Mouse (Mus musculus) kidney, postnatal 10 days (tissue): ENCODE results near the gene Mrpl51.
"Not testable (repeated sequence)": the region's sequence is repeated elsewhere in the genome, so short reads cannot be mapped to it uniquely, and the experiment has no call there.

ENCODE experiments used
- DNase-seq: peaks from one replicate; pipeline ENCODE4 v3.0.0; 2021; ENCODE audit warnings: mixed read lengths

Mrpl51 gene

GRCm38 (mm10) chr6:125160558-125160853, 31.1 kb upstream of the Mrpl51 start:
- DNase-seq = no peak

GRCm38 (mm10) chr6:125160854-125161760, 30.5 kb upstream of the Mrpl51 start:
- peak; percentile 84 for DNase-seq

DNA sequence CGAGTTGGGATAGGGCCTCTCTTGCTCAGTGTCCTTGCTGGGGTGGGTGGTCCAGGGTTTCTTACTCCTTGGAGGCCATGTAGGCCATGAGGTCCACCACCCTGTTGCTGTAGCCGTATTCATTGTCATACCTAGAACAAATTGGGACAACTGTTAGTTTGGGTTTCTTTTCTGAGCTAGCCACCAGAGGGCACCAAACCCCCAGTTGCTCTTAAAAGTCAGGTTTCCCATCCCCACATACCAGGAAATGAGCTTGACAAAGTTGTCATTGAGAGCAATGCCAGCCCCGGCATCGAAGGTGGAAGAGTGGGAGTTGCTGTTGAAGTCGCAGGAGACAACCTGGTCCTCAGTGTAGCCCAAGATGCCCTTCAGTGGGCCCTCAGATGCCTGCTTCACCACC, 29.6 kb upstream of the Mrpl51 start:
- peak; percentile 81 for DNase-seq

DNA sequence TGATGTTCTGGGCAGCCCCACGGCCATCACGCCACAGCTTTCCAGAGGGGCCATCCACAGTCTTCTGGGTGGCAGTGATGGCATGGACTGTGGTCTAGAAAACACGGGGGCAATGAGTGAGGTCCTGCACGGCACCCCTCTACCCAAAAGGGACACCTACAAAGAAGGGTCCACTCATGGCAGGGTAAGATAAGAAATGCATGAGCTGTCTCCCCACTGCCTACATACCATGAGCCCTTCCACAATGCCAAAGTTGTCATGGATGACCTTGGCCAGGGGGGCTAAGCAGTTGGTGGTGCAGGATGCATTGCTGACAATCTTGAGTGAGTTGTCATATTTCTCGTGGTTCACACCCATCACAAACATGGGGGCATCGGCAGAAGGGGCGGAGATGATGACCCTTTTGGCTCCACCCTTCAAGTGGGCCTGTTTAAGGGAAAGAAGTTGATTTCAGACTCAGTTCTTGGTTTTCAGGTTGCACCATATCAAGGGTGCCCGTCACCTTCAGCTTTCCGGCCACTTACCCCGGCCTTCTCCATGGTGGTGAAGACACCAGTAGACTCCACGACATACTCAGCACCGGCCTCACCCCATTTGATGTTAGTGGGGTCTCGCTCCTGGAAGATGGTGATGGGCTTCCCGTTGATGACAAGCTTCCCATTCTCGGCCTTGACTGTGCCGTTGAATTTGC, 28.8 kb upstream of the Mrpl51 start:
- DNase-seq = not testable (repeated sequence)

GRCm38 (mm10) chr6:125163801-125164657, 27.6 kb upstream of the Mrpl51 start:
- DNase-seq = peak; percentile 73

- DNase-seq = peak; percentile 81
These were observed 26.8 kb upstream of the Mrpl51 start for GRCm38 (mm10) chr6:125164672-125165327.

- DNase-seq = peak; percentile 98
These were observed 26.2 kb upstream of the Mrpl51 start for GRCm38 (mm10) chr6:125165328-125165891.

DNA sequence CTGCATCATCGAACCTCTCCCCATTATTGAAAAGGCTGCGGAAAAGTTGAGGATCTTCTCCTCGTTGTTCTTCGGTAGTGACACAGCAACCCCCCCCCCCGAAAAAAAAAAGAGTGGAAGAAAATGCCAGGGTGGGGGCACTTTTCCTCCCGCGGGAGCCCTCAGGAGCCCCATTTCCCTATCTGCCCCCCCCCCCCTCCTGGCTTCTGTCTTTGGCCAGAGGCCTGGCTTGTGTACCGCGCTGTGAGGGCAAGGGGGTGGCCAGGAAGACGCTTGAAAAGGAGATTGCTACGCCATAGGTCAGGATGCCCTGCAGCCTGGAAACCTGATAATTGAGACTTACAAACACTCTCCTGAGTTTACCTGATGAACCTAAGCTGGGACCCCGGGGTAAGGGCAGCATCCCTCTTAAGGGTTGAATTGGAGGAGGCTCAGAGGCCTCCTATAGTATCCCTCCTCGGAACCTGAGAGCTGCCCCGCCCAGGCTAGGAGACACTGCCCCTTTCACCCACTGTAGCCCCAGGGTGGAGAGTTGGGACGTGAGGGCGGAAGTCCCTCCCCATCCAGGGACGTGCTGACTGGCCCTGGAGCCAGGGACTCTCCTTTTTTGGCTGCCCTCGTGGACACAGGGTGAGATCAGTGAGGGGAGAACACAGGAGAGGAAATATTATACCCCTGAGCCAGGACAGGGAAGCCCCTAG, 25.4 kb upstream of the Mrpl51 start, which contains the start of gene Gapdh:
Gapdh (minus strand) TSS at position 417 of the 701 bp plus-strand sequence.
- DNase-seq = peak; percentile 84

DNA sequence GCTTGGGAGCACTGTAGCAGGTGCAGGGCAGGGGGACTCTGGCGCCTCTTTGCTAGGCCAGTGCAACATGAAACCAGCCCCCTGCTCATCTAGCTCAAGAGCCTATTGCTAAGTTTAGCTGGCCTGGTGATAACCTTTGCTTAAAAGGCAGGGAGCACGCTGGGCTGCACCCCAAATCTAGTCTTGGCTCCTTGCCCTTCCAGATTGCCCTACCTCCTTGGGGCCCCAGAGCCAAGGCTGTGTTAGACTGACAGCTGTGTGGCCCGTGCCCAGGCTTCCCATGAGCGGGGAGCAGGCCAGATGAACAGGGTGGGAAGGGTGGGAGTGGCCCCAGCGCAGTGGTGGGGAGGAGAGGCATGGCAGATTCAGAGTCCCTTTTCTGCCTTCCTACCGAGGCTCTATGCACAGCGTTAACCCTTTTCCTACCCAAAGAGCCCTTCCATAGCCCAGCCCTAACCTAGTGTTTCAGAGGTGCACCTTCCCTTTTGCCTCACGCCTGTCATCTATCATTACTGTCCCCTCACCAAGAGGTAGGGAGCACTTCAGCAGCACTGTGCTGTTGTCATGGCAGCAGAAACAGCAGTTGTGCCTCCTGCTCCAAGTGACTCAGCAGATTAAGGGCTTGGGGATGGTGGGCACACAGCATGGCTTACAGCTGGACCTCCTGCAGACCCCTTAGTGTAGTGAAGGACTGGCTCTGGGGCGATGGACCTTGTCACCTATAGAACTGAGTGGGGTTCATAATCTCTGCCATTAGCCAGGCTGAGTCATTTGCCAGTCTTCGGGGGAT, 24.5 kb upstream of the Mrpl51 start:
- peak; percentile 41 for DNase-seq

GRCm38 (mm10) chr6:125168086-125168485, 23.5 kb upstream of the Mrpl51 start:
- no peak for DNase-seq

DNA sequence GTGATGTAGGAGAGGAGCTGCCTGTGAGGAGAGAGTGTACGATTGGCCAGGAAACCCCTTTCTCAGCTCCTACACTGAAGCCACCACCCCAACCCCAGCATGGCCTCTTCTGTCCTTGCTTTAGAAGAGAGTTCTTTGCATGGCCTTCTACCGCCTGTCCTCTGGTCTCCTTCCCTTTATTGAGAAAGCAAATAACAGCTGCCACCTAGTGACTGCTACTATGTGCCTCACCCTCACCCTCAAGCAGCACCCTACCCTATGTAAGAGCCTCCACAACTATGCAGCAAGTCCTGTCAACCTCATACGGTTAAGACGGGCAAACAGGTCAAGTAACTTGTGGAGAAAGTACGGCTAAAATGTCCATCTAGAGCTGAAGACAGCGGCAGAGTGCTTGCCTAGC, 21.4 kb upstream of the Mrpl51 start:
- DNase-seq = no peak

DNA sequence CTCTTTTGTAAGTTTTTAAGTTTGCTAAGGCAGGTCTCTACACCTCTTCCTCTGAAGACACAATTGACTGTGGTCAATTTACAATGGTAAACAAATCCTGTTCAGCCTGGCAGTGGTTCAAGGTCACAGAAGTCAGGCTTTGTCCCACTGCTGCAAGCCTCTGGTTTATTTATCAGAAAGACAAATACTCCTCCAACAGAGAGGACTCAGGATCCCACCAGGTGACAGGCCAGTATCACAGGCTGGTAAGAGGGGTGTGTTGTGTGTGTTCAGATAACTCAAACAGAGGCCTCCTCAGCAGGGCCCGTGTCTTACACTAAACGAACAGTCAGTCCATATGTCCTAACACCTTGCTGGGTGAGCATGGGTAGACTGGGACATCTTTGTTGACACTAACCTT, 19.1 kb upstream of the Mrpl51 start:
- DNase-seq = no peak

DNA sequence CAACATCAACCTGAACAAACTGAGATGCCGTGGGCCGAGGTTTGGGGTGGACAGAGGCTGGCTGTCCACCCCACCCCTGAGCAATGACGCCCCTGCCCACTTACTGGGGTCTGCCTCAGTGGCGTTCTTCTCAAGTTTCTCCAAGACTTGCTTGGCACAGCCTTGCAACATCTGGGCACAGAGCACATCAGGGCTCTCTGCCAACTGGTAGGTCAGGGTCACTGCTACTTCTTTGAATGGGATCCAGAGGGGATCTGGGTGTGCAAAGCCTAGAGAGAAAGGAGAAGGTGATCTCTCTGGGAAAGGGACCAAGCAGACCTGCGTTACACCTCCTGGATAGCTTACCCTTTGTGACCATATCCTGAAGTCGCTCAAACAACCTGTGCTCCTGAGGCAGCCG, 18.3 kb upstream of the Mrpl51 start:
- DNase-seq = no peak

GRCm38 (mm10) chr6:125175469-125175868, 16.1 kb upstream of the Mrpl51 start:
- DNase-seq = no peak

DNA sequence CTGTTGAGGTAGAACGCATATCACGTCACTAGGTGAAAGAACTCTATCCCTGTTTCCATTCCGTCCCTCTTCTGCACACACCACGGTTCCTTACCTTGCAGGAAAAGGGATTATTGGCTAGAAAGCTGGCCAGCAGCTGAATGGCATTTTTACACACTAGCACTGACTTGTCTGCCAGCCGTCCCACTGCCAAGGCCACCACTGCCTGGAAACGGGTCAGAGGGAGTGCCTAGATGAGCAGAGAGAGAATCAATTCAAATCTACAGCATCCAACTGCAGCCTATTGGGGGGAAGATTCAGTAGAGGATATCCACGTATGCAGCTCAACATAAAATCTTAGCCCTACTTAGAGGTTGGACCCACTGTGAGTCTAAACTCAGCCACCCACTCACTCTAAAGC, 12.0 kb upstream of the Mrpl51 start:
- DNase-seq = no peak

DNA sequence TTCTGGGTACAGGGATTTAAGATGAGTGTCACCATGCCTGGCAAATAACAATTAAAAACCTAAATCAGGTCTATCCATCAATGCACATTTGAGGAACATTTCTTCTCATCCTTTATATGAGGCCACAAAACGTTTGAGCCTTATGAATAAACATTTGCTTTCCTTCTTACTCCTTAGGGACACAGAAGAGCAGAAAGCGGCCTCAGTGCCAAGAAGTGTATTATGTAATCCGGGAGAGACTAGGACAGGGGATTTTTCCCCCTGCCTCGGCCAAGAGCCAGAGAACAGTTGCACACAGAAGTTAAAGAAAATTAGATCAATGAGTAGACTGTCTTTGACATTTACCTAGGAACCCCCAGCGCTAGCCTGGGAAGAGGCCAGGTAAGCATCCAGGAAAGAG, 9.5 kb upstream of the Mrpl51 start:
- no peak for DNase-seq

DNA sequence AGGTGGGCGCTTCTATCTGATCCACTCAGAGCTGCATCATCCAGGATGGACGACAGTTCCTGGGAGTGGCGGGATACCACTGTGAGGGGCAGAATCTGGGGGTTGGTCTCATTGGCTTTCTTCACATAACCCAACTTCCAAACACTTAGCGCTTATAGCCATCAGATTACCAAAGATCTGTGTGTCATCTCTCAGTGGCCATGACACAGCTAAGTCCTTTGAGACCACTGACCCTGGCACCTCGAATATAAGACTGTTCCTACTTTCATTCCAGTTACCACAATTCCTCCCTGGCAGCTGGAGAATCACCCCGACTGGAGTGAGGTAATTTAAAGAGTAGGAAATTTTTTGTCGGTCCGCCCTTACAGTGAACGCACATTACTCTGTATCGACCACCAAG, 5.4 kb upstream of the Mrpl51 start:
- no peak for DNase-seq

- no peak for DNase-seq
These were observed 785 bp upstream of the Mrpl51 start for GRCm38 (mm10) chr6:125190816-125191215.

- peak; percentile 96 for DNase-seq
These were observed 564 bp downstream of the Mrpl51 start for GRCm38 (mm10) chr6:125192016-125192714.

GRCm38 (mm10) chr6:125192841-125193240, 1.2 kb downstream of the Mrpl51 start:
- no peak for DNase-seq
